In genomic region chr6:32261339-32261738, GRCm38 (mm10) we compare ENCODE assay signal across 10 mouse cellular contexts.
DNase-seq lines count a peak whose midpoint lies in the region; ATAC-seq and TF ChIP-seq lines count a peak whose summit lies in the region.
"Had no signal": no experiment of that assay in that cellular context is flagged by ENCODE, and none has a peak within 500 bp of the region (broad histone marks: within the 10 kb centered on the region; RNA-seq: fewer than 3 reads in every experiment).

No protein-coding gene starts in this region.

- no peaks in the 10 kb centered on the region; the same call in 1 of the 2 replicates for H3K27me3 ChIP-seq in limb, embryonic 12.5 days
- H3K27me3 ChIP-seq: Patski; stomach, embryonic 15.5 days had no signal

- intact Hi-C loops in gastrocnemius, adult 2 months (cut with DNase I), result no loop called here

- no peak overlapping the region for H3K4me2 ChIP-seq in limb, embryonic 12.5 days
- H3K4me2 ChIP-seq: stomach, embryonic 15.5 days had no signal

- TF ChIP-seq CTCF in gastrocnemius, adult 2 months (IDR thresholded peaks at IDR 0.05), result no peak

- WGBS in limb, embryonic 12.5 days, result 41% methylated on average over 3 of the region's 3 CpGs

- peaks cover 17% of the 10 kb centered on the region for H3K4me1 ChIP-seq in limb, embryonic 12.5 days (replicated peaks)
- H3K4me1 ChIP-seq: stomach, embryonic 15.5 days had no signal

- H3K27ac ChIP-seq in limb, embryonic 12.5 days, result 0 out of 2 replicates have a peak overlapping the region, but pooled peaks have one; percentile 8
- H3K27ac ChIP-seq in gastrocnemius, adult 2 months, result no peak overlapping the region
- H3K27ac ChIP-seq: stomach, embryonic 15.5 days had no signal

- no peaks in the 10 kb centered on the region for H3K9me3 ChIP-seq in limb, embryonic 12.5 days
- H3K9me3 ChIP-seq: stomach, embryonic 15.5 days had no signal

- no peaks in the 10 kb centered on the region for H3K36me3 ChIP-seq in limb, embryonic 12.5 days
- H3K36me3 ChIP-seq: stomach, embryonic 15.5 days had no signal

- no peak overlapping the region for H3K4me3 ChIP-seq in limb, embryonic 12.5 days (replicated peaks)
- H3K4me3 ChIP-seq in gastrocnemius, adult 2 months, result no peak overlapping the region
- H3K4me3 ChIP-seq: stomach, embryonic 15.5 days had no signal

- ATAC-seq in limb, embryonic 12.5 days (ENCODE audit: insufficient number of reproducible peaks, insufficient read depth, low FRiP score, low TSS enrichment, low read depth), result no peak
- no peak for ATAC-seq in inflammation-experienced regulatory T-cells, adult 6 months
- ATAC-seq: Patski had no signal

- H3K9ac ChIP-seq in limb, embryonic 12.5 days (replicated peaks), result no peak overlapping the region
- H3K9ac ChIP-seq: stomach, embryonic 15.5 days had no signal

- DNase-seq in ovary, postnatal 36 days (ENCODE audit: low spot score), result peak; percentile 5
- DNase-seq in ovary, adult 18-20 months (ENCODE audit: low spot score), result no peak
- peak; percentile 43 to 47 for DNase-seq in frontal cortex, postnatal 36 days (ENCODE audit: low spot score in 2 of 2)
- DNase-seq in testis, postnatal 14 days (ENCODE audit: low spot score), result peak; percentile 51
- no peak for DNase-seq in ovary, postnatal 10 days (ENCODE audit: low spot score)
- no peak for DNase-seq in gastrocnemius, adult 2 months

Comparison
In these comparisons a context has a peak if more than half of its experiments do, and no peak if none do; other contexts are left out.
1. DNase-seq: peak in ovary, postnatal 36 days (single experiment), frontal cortex, postnatal 36 days (2 of 2) and testis, postnatal 14 days (single experiment); none in ovary, adult 18-20 months (single experiment), ovary, postnatal 10 days (single experiment) and gastrocnemius, adult 2 months (single experiment).